Mouse (Mus musculus) cortical plate, adult 2 months (tissue): Measurements from ENCODE around the gene Slc7a8. TPM values are rescaled to one million over a fixed set of nuclear protein-coding genes. Genes with fewer than 3 reads are reported as not detected.

ENCODE experiments used
- H3K27ac ChIP-seq: fragments of 200-500 bp; 2 replicates; pipeline ENCODE4 v1.5.1; 2012; ENCODE audit warnings: low read length, control low read depth, inconsistent platforms; ENCODE audit not compliant: insufficient read depth
- H3K4me1 ChIP-seq: fragments of 200-500 bp; 2 replicates; pipeline ENCODE4 v1.6.1; 2011; ENCODE audit warnings: low read length; ENCODE audit not compliant: control insufficient read depth, insufficient read depth
- H3K4me3 ChIP-seq: fragments of 200-500 bp; 2 replicates; pipeline ENCODE4 v1.5.1; 2011; ENCODE audit warnings: mild to moderate bottlenecking, low read length, control low read depth; ENCODE audit not compliant: insufficient read depth
- CTCF ChIP-seq: fragments of 200-500 bp; IDR thresholded peaks from 2 replicates; pipeline ENCODE4 v1.5.1; 2011; ENCODE audit warnings: mild to moderate bottlenecking, control low read depth, low read length; ENCODE audit not compliant: insufficient read depth; ENCODE audit errors: extremely low read depth
- POLR2A ChIP-seq: fragments of 200-500 bp; IDR thresholded peaks from 2 replicates; pipeline ENCODE4 v1.6.1; 2011; ENCODE audit warnings: mild to moderate bottlenecking, low read length, control low read depth; ENCODE audit not compliant: insufficient read depth; ENCODE audit errors: extremely low read depth
- polyA plus RNA-seq: library from polyadenylated mRNA; depleted of rRNA; stranded (reverse); fragments of >200 nt; gene quantifications from 2 replicates; pipeline ENCODE4 v1.2.3, GENCODE M21; 2012; rRNA removed

Gene Slc7a8
- polyA plus RNA-seq: 51.3 and 54.7 TPM in 2 replicates

DNA sequence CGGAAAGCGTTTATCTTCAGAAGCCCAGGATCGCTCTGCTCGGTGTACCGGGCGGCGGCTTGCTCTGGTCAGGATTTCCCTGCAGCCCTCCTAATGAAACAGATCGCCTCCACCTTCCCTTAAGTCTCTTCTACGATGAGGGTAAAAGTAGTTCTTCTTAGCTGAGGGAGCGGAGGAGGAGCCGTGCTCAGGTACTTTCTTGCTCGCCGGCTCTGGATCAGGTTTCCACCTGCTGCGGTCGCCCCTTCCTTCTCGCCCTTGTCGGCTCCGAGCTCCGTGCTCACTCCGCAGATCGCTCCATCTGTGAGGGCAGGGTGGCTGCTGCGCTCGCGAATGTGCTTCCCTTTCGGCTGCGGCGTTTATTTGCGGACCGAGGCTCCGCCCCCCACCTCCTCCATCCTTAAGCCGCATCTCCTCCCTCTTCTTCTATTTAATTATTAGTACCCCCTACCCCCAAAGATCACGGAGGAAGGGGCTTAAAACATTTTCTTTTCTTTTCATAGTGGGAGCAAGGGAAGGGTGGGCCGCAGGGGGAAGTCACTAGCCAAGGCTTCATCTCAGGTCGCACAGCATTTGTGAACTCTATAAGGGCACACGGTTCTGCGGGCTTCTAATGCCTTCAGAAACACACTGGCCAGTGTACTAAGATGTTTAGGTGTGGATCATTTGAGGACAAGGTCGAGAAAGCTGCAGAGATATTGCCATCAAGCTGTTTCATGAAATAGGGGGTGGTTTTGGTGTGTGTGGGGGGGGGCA, at the start of gene Slc7a8:
Gene Slc7a8, minus strand, starts transcription at position 337 of the 756 bp plus-strand sequence.
- H3K4me3 ChIP-seq: peak within 1 kb of the TSS; percentile 79
- peaks cover 3% of the 10 kb centered on the region; the same call in 1 of the 2 replicates for H3K4me1 ChIP-seq
- peak within 1 kb of the TSS; percentile 82 for H3K27ac ChIP-seq
- TF ChIP-seq CTCF (no peak), POLR2A (peak; percentile 99)

- Histone ChIP-seq H3K4me3 (no peak overlapping the region), H3K4me1 (no peaks in the 10 kb centered on the region), H3K27ac (no peak overlapping the region)
- TF ChIP-seq POLR2A (no peak), CTCF (no peak)
These were observed 42.0 kb upstream of the Slc7a8 start for GRCm38 (mm10) chr14:54823716-54824115.

DNA sequence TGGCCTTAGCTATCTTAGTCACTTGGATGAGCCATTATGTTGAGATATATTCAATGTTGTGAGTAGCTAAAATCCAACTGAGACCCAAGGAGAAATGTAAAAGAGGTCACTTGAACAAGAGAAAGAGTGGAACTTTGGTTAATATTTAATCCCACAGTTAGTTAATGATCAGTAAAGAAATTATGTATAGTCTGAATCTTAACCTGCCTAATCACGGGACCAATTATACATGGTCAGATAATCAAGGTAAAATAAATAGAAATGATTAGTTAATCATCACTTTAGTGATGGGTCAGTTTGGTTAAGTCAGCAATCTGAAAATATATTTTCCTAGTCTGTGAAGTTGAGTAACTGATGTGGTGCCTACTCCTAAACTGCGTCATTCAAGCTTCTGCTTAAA, 40.6 kb upstream of the Slc7a8 start:
- Histone ChIP-seq H3K4me1 (no peaks in the 10 kb centered on the region), H3K27ac (no peak overlapping the region), H3K4me3 (no peak overlapping the region)
- no peak for TF ChIP-seq POLR2A
- TF ChIP-seq CTCF: no peak

DNA sequence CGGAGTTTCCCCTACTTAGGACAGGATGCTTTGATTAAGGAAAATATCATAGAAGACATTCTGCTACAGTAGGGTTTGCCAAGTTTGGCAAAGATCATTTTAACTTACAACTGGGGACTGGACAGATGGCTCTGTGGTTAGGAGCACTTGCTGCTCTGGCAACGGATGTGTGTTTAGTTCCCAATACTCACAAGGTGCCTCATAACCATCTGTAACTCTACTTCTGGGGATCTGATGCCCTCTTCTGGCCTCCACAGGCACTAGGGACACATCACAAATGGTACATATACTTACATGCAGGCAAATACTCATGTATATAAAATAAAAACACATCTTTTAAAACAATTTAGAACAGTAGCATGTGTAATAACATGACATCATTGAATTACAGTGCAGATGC, 36.0 kb upstream of the Slc7a8 start:
- H3K27ac ChIP-seq: no peak overlapping the region
- H3K4me3 ChIP-seq: no peak overlapping the region
- TF ChIP-seq CTCF (peak; percentile 55), POLR2A (no peak)
- no peaks in the 10 kb centered on the region for H3K4me1 ChIP-seq

DNA sequence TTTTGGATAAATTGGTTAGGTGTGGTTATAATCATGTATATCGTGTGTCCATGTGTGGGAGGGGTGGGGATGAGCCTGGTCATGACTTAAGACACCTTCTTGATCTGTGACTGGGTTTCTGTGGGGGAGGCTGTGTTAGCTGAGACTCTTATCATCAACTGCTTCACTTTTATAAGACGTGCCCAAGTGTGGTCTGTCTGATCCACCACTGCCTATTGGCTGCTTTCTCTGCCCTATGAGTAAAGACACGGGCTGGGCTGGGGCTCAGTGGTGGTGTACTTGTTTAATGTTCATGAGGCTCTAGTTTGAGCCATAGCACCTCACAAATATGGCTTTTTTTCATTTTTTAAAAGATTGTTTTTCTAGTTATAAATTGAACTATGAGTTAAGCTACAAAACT, 34.0 kb upstream of the Slc7a8 start:
- TF ChIP-seq POLR2A (no peak), CTCF (no peak)
- Histone ChIP-seq H3K4me3 (no peak overlapping the region), H3K4me1 (no peaks in the 10 kb centered on the region), H3K27ac (no peak overlapping the region)

GRCm38 (mm10) chr14:54813991-54814390, 32.2 kb upstream of the Slc7a8 start, which contains the start of gene Rnf212b:
Rnf212b (plus strand) TSS chr14:54814141.
- H3K4me1 ChIP-seq: no peaks in the 10 kb centered on the region
- H3K27ac ChIP-seq: no peak within 1 kb of the TSS
- TF ChIP-seq CTCF: no peak
- TF ChIP-seq POLR2A: no peak
- no peak within 1 kb of the TSS for H3K4me3 ChIP-seq

DNA sequence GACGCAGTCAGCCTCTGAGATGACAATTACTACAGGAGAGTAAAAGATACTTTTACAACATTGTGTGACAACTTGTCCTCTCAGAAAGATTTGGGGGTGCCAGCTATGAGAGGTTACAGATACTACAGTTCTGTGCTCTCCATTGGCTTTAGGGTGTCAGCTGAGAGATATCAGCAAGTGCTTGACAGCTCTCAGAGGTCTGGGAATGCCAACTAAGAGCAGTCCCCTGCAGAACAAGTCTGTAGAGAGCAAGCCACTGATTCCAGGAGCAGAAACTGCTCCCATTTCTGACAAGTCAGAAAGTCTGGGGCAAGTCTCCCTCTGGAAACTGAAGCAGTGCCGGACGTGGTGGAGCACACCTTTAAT, 27.9 kb upstream of the Slc7a8 start:
- no peak overlapping the region for H3K4me3 ChIP-seq
- no peaks in the 10 kb centered on the region for H3K4me1 ChIP-seq
- H3K27ac ChIP-seq: no peak overlapping the region
- TF ChIP-seq CTCF (no peak), POLR2A (no peak)

DNA sequence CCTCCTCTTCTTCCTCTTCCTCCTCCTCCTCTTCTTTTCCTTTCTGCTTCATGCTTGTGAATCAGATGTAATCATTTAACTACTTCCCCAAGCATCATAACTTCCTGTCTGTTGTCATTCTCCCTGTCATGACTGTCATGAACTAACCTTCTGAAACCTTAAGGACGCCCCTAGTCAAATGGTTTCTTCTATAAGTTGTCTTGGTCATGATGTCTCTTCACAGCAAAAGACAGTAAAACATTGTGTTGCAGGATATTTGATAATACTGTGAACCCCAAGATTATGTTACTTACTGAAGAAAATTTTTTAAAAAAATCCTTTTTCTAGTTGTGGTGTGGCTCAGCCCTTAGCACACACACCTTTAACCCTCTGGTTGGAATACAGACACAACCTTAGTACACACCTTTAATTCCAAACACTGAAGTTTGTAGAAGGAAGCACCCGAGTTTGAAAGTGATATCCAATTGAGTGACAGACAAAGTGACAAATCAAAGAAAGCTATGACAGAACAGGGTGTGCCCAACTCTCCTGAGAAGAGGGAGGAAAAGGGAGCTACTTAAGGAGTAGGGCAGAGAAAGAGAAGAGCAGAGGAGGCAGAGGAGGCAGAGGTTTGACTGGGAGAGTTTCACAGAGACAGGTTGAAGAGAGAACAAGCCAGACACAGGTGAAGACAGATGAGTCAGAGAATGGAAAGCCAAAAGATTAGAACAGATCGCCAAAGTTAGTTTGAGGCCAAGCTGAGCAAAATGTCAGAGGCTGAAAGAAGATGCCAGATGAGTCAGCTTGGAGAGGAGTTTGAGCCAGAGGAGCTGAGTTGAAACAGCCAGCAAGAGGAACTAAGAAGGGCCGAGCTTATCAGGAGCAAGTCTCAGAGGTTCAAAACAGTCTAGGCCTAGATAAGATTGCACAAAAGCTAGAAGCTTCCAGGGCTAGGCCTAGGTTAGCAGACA, 27.2 kb upstream of the Slc7a8 start:
- TF ChIP-seq CTCF (no peak), POLR2A (no peak)
- no peaks in the 10 kb centered on the region for H3K4me1 ChIP-seq
- no peak overlapping the region for H3K4me3 ChIP-seq

DNA sequence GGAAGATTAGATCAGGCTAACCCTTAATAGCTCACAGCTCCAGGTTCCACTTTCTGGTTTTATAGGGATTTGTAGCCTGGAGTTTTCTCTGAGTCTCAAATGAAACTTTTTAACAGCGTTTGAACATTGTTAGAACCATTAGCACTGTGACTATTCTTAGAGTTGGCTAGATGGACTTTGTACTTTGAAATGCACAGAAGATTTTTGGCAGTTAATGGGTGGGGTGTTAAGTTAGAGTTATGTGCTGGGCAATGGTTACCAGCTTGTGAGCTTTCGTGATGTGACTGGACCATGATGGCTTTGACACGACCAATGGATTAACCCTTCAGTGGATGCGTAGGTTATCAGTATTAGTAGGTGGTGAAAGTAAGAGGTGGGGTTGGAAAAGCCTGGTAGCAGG, 24.4 kb upstream of the Slc7a8 start:
- Histone ChIP-seq H3K4me3 (no peak overlapping the region), H3K27ac (no peak overlapping the region), H3K4me1 (no peaks in the 10 kb centered on the region)
- no peak for TF ChIP-seq CTCF
- TF ChIP-seq POLR2A: no peak

More for the DNA sequence above, 27.2 kb upstream of the Slc7a8 start:
- no peak overlapping the region for H3K27ac ChIP-seq

DNA sequence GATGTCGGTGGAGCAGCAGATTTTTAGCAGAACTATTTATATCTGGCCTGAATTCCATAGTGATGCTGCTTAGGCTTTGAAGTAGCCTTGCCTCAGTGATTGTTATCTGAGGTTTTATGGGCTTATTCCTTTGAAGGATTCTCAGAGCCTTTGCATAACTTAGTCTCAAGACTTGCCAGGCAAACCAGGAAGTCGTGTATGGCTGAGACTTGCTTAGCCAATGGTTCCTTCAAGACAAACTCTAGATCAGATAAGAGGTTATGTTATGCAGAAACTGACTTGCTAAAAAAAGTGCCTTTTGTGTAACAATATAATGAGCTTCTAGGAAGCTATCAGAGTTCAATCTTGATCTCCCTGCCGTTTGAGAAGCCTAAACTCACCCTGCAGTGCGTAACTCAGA, 20.7 kb upstream of the Slc7a8 start:
- TF ChIP-seq POLR2A (no peak), CTCF (no peak)
- H3K4me1 ChIP-seq: no peaks in the 10 kb centered on the region
- H3K27ac ChIP-seq: no peak overlapping the region
- no peak overlapping the region for H3K4me3 ChIP-seq
